Mouse (Mus musculus) heart, postnatal 0 days (tissue): ENCODE data around the gene Spns2.

Source experiments
- CTCF ChIP-seq: IDR thresholded peaks from 2 replicates; pipeline ENCODE4 v1.5.1; 2016; ENCODE audit warnings: antibody characterized with exemption, control low read depth, low read depth
- EP300 ChIP-seq: IDR thresholded peaks from 2 replicates; pipeline ENCODE4 v1.6.1; 2016; ENCODE audit warnings: antibody characterized with exemption, low read depth

DNA sequence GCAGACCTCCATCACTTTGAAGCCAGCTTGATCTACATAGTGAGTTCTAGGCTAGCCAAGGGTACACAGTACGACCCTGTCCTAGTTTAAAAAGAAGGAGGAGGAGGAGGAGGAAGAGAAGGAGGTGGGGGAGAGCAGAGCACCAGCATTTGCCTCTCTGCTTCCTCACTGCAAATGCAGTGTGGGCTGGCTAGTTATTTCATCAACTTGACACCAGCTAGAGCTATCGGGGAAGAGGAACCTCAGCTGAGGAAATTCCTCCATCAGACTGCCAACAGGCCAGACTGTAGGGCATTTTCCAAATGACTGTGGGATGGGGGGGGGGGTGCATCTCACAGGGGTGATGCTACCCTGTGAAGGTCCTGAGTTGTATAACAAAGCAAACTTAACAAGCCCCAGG, 28.7 kb upstream of the Spns2 start:
- TF ChIP-seq CTCF = no peak
- no peak for TF ChIP-seq EP300
